Mouse (Mus musculus) stomach, postnatal 0 days (tissue): ENCODE data around the gene Ctnna3. TPM values are rescaled to one million over a fixed set of nuclear protein-coding genes. Genes with fewer than 3 reads are reported as not detected.

Experiments
- ATAC-seq: fragments of 200-750 bp; cut with Nextera tagmentation; 2 replicates; pipeline ENCODE4 v1.8.0; 2017; ENCODE audit not compliant: low FRiP score, low TSS enrichment
- DNase-seq: peaks from one replicate; pipeline ENCODE4 v3.0.0-alpha.2; 2016; ENCODE audit warnings: low spot score
- H3K27ac ChIP-seq: fragments of 300-500 bp; sonication (generic); replicated peaks from 2 replicates; pipeline ENCODE4 v1.5.1; 2014; ENCODE audit warnings: mild to moderate bottlenecking, control low read depth
- H3K27me3 ChIP-seq: fragments of 300-500 bp; sonication (generic); 2 replicates; pipeline ENCODE4 v1.6.1; 2014; ENCODE audit warnings: low read length; ENCODE audit not compliant: control insufficient read depth, insufficient read depth
- H3K36me3 ChIP-seq: fragments of 300-500 bp; sonication (generic); 2 replicates; pipeline ENCODE4 v1.6.1; 2014; ENCODE audit warnings: low read length, mixed read lengths; ENCODE audit not compliant: control insufficient read depth, insufficient read depth
- H3K4me1 ChIP-seq: fragments of 300-500 bp; sonication (generic); replicated peaks from 2 replicates; pipeline ENCODE4 v1.6.1; 2014; ENCODE audit warnings: antibody characterized with exemption; ENCODE audit not compliant: control insufficient read depth, insufficient read depth
- H3K4me2 ChIP-seq: fragments of 300-500 bp; sonication (generic); replicated peaks from 2 replicates; pipeline ENCODE4 v1.6.1; 2014; ENCODE audit warnings: low read depth, mild to moderate bottlenecking, control low read depth, moderate library complexity
- H3K4me3 ChIP-seq: fragments of 300-500 bp; sonication (generic); 2 replicates; pipeline ENCODE4 v1.5.1; 2014; ENCODE audit warnings: low read depth, low read length, control low read depth
- H3K9ac ChIP-seq: fragments of 300-500 bp; sonication (generic); 2 replicates; pipeline ENCODE4 v1.6.1; 2014; ENCODE audit warnings: mild to moderate bottlenecking, low read length, control low read depth, mixed read lengths
- H3K9me3 ChIP-seq: fragments of 300-500 bp; sonication (generic); 2 replicates; pipeline ENCODE4 v1.6.1; 2016; ENCODE audit warnings: low read length; ENCODE audit not compliant: control insufficient read depth
- CTCF ChIP-seq: IDR thresholded peaks from 2 replicates; pipeline ENCODE4 v1.5.1; 2016; ENCODE audit warnings: antibody characterized with exemption, low read depth, mild to moderate bottlenecking, moderate library complexity
- EP300 ChIP-seq: optimal IDR thresholded peaks from 2 replicates; pipeline ENCODE3; 2016; ENCODE audit warnings: antibody characterized with exemption
- WGBS: fragments of 180-500 bp; shearing (Covaris S2); extraction: QIAGEN DNeasy Blood & Tissue Kit; methylation state at CpG from one replicate; pipeline ENCODE4 v1.1.7; 2014; 5-methylcytosine and 5-hydroxymethylcytosine counted together
- polyA plus RNA-seq: library from polyadenylated mRNA; unstranded; fragments of >200 nt; fragmentation: Nextera tagmentation; extraction: Ambion mirVana; gene quantifications from 2 replicates; pipeline ENCODE4 v1.2.1, GENCODE M21; 2015

Gene Ctnna3
- polyA plus RNA-seq, 1 experiment from 2014 or later: 0.27 TPM

GRCm38 (mm10) chr10:63386991-63387390 lies 42.9 kb upstream of the Ctnna3 start:
- TF ChIP-seq EP300 (no peak), CTCF (peak; percentile 18; the same call in 1 of the 2 replicates)
- no peak overlapping the region for H3K27ac ChIP-seq
- 5% methylated on average over 10 of the region's 10 CpGs for WGBS

GRCm38 (mm10) chr10:63388948-63389347 lies 41.0 kb upstream of the Ctnna3 start:
- Histone ChIP-seq H3K4me3 (no peak overlapping the region), H3K9ac (no peak overlapping the region), H3K4me2 (no peak overlapping the region), H3K9me3 (no peaks in the 10 kb centered on the region), H3K27ac (no peak overlapping the region), H3K4me1 (no peaks in the 10 kb centered on the region), H3K36me3 (no peaks in the 10 kb centered on the region), H3K27me3 (no peaks in the 10 kb centered on the region)
- TF ChIP-seq CTCF: no peak
- TF ChIP-seq EP300: no peak
- 69% methylated on average over 4 of the region's 4 CpGs for WGBS
- no peak for DNase-seq
- ATAC-seq: no peak

More at GRCm38 (mm10) chr10:63386991-63387390, 42.9 kb upstream of the Ctnna3 start:
- Histone ChIP-seq H3K9ac (peak overlapping the region; percentile 71), H3K4me1 (no peaks in the 10 kb centered on the region), H3K4me3 (peak overlapping the region; percentile 58), H3K9me3 (no peaks in the 10 kb centered on the region), H3K27me3 (no peaks in the 10 kb centered on the region), H3K36me3 (no peaks in the 10 kb centered on the region), H3K4me2 (peak overlapping the region; percentile 69)
- no peak for ATAC-seq
- no peak for DNase-seq

- no peaks in the 10 kb centered on the region for H3K9me3 ChIP-seq
- H3K4me2 ChIP-seq: no peak overlapping the region
- no peak overlapping the region for H3K9ac ChIP-seq
- H3K4me3 ChIP-seq: no peak overlapping the region
- WGBS: 91% methylated on average over 10 of the region's 10 CpGs
- H3K36me3 ChIP-seq: no peaks in the 10 kb centered on the region
- DNase-seq: no peak
- H3K4me1 ChIP-seq: no peaks in the 10 kb centered on the region
- TF ChIP-seq EP300: no peak
- TF ChIP-seq CTCF: no peak
- ATAC-seq: no peak
- no peaks in the 10 kb centered on the region for H3K27me3 ChIP-seq
- no peak overlapping the region for H3K27ac ChIP-seq
Observed at GRCm38 (mm10) chr10:63396963-63397362, 32.9 kb upstream of the Ctnna3 start.

- Histone ChIP-seq H3K36me3 (no peaks in the 10 kb centered on the region), H3K9ac (no peak overlapping the region), H3K27ac (no peak overlapping the region), H3K4me2 (no peak overlapping the region), H3K4me3 (no peak overlapping the region), H3K27me3 (no peaks in the 10 kb centered on the region), H3K4me1 (no peaks in the 10 kb centered on the region), H3K9me3 (no peaks in the 10 kb centered on the region)
- DNase-seq (no peak), ATAC-seq (no peak)
- TF ChIP-seq EP300 (no peak), CTCF (no peak)
- WGBS: 79% methylated on average over 5 of the region's 5 CpGs
Observed at GRCm38 (mm10) chr10:63402731-63403504, 27.0 kb upstream of the Ctnna3 start.

GRCm38 (mm10) chr10:63403636-63404035 lies 26.3 kb upstream of the Ctnna3 start:
- H3K4me2 ChIP-seq: no peak overlapping the region
- ATAC-seq (no peak), DNase-seq (no peak)
- no peak overlapping the region for H3K27ac ChIP-seq
- H3K9ac ChIP-seq: no peak overlapping the region
- H3K9me3 ChIP-seq: no peaks in the 10 kb centered on the region
- no peaks in the 10 kb centered on the region for H3K27me3 ChIP-seq
- no peaks in the 10 kb centered on the region for H3K36me3 ChIP-seq
- no peaks in the 10 kb centered on the region for H3K4me1 ChIP-seq
- H3K4me3 ChIP-seq: no peak overlapping the region
- TF ChIP-seq EP300 (no peak), CTCF (no peak)
- WGBS: 70% methylated on average over 2 of the region's 2 CpGs
